Mouse (Mus musculus): Measurements from ENCODE around the gene Pole3.

Gene Pole3

DNA sequence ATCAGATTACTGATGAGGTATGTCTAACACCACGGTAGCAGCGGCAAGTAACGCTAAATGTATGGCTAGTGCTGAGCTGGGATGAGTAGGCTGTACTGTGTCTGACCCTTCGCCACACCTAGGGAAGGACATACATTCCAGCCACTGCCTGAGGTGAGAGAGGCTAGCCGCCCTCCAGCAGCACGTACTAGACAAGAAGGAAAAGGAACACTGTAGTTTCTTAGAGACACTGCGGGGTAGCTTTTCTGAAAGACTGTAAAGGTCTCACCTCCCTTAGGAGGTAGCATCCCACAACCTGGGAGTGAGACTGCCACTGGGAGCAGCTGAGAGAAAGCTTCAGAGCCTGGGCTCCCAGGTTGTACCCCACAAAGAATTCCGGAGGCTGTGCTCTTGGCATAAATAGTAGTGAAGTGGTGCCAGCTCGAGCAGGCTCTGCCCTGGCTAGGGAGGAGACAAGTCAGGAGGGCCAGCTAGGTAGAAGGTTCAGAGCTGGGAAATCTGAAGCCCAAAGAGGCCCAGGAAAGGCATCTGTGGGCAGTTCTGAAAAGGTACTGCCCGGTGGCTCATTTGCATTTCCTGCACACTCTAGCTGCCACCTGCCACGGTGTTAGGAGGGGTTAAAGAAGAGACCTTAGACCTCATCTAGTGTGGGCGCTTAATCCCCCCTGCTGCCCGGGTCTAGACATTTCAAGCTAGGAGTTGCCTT is 6.3 kb downstream of the Pole3 start:
- DNase-seq (ENCODE audit: low spot score in 2 of 2): no peak

DNA sequence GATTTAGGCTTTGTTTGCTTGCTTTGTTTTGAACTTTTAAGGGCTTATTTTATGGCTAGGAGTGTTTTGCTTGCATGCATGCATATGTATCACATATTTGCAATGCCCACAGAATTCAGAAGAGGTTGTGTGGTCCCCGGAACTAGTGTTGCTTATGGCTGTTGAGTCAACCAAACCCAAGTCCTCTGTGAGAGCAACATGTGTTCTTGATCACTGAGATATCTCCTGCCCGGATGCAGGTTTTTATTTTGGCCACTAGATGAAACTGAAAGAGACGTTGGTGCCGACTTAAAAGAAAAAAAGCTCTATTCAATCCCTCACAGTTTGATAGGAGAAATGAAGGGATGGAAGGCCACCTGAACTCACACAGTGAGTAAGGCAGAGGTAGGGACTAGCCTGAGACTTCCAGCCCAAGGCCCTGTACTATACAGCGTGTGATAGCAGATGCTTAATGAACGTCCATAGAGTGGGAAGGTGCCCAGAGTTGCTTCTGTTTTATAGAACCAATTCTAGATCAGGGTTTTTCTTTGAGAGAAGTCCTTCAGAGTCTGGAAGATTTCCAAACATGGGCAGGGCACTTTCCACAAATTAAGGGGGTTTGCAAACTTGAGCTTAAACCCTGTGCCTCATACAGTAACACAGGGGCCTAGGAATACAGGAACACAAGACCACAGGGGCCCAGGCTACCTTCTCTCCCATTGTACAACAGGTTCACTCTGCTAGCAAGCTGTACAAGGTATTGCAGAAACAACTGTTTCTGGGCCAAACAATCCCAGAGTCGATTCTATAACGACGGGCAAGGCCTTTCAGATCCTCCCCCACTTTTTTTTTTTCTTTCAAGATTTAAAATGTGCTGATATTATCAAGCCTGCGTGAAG is 7.1 kb downstream of the Pole3 start:
- no peak for DNase-seq (ENCODE audit: low spot score in 2 of 2)

DNA sequence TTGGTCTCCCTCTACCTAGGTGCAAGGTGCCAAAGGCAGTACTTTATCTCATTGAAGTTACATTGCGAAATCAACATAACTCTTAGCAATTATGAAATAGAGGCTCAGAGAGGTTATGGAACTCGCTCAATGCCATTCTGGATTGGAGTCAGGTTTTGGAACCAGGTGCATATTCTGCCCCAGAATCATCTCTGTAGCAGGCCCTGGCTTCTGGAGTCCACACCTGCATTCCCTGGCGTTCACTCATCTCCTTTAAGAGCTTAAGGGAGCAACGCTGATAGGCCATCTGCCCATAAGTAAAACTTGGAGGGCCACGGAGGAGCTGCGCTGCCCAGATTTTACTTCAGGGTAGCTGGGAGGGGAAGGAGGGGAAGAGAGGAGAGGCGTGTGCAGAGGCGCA is 7.8 kb downstream of the Pole3 start:
- DNase-seq (ENCODE audit: low spot score in 2 of 2): no peak

DNA sequence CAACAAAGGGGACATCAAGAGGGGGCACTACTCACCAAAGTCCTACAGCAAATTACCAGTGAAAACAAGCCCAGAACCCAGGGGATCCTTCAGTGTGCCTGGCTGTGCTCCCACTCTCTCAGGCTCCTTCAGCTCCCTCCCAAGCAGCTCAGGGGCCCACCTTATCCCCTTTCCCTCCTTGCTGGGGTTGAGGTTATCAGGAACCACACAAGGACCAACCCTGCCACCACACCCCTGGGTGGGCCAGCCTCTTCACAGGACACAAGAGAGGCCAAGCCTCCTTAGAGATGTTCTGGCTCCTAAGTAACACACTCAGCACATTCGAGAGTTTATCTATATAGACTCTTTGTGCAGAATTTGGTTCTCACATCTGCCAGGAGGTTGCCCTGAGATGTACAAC is 8.3 kb downstream of the Pole3 start:
- peak; percentile 58 to 59 for DNase-seq (ENCODE audit: low spot score in 2 of 2)

DNA sequence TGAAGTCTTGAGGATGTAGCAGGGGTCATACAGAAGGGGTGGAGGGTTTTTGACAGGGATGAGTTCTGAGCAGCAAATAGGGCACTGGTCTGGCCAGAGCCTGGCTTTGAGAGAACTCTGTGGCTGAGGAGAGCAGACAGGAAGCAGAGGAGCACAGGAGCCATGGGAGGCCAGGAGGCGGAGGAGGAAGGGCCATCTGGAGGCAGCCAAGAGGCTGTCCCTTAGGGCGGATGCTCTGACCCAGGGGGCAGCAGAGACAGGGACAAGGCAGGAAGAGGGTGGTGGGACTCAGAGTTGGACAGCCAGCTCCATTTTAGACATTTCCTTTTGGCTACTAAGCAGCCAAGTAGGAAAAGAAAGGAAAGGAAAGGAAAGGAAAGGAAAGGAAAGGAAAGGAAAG is 8.8 kb downstream of the Pole3 start:
- DNase-seq (ENCODE audit: low spot score in 2 of 2): no peak

DNA sequence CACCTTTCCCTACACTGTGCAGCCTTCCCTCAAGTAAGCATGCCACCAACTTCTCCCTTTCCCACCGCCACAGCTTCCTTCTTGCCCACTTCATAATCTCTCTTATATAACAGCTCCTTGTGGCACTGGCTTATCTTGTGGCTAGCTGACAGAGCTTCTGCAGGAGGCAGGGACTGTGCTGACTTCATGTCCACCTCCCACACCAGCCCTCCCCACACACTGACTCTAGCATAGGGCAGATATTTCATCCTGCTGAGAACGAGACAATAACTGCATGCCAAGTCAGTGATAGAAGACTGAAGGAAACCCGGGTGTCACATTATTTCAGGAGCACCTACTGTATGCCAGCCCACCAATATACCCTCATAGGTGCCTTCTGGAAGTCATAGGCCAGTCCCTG is 9.4 kb downstream of the Pole3 start:
- DNase-seq (ENCODE audit: low spot score in 2 of 2): no peak

DNA sequence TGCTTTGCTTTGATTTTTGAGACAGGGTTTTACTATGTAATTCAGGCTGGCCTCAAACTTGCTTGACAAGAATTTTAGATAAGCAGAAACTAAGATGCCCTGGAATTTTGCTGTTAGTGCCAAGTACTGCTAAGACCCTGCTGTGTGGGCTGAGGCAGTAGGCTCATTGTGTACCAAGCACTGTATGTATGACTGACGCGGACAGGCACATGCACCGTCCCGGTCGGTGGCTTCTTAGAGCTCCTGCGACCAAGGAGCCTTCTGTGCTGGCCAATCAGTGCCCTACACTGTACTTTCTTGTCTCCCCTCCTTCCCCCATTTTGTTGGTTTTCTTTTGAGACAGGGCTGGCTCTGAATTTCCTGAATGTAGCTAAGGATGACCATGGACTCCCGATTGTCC is 9.9 kb downstream of the Pole3 start:
- no peak for DNase-seq (ENCODE audit: low spot score in 2 of 2)

DNA sequence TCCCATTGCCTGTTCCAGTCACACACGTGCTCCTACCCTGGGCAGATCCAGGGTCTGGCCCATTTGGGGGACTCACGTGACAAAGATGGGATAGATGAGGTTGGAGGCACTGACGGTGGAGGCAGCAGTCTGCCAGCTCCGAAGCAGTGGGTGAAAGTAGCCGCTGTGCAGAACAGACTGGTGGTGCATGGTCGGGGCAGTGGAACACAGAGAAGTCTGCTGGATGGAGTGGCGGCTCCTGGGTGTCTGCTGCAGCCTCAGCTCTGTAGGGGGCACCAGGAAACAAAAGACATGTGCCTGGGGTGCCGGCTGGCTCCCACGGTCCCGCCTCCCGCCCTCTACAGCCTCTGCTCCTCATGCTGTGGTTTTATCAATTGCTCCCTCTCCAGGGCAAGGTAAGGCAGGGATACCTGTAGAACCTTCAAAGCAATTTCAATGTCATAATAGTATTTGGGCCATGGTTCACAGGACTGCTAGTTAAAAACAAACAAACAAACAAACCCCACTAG is 10.8 kb downstream of the Pole3 start:
- no peak for DNase-seq (ENCODE audit: low spot score in 2 of 2)

DNA sequence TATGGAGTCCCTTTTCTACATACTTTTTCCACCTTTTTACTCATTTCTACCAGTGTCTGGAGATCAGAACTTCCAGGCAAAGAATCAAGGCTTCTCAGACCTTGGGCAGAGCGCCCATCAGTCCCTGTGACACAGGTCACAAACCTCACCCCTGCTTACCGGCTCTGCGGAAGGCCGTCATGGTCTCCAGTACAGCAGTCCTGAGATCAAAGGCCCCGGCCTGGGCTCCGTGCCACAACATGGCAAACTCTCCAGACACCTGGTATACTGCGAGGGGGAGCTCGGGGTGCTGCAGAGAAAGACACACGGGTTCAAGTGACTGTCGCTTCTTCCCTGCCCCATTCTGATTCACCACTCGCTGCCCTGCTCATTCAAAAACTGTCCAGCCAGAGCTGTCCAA is 14.9 kb downstream of the Pole3 start:
- DNase-seq (ENCODE audit: low spot score in 2 of 2): no peak

DNA sequence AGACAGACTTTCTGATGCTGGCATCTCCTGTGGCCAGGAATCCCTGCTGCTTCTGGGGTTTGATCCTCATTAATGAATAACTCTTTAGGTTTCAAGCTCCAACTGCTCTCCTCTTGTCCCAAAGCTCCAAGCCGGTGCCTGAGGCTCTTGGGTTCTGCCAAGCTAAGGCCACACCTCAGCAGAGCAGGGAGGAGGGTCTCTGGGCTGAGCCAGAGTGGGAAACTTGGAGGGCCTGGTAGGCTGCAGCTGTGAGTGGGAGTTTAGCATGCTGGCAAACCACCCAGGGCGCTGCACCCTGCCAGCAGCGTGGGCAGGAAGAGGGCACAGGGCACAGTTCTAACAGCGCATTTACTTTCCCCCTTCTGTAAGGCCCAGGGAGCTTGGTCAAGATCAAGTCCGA is 16.0 kb downstream of the Pole3 start:
- no peak for DNase-seq (ENCODE audit: low spot score in 2 of 2)

DNA sequence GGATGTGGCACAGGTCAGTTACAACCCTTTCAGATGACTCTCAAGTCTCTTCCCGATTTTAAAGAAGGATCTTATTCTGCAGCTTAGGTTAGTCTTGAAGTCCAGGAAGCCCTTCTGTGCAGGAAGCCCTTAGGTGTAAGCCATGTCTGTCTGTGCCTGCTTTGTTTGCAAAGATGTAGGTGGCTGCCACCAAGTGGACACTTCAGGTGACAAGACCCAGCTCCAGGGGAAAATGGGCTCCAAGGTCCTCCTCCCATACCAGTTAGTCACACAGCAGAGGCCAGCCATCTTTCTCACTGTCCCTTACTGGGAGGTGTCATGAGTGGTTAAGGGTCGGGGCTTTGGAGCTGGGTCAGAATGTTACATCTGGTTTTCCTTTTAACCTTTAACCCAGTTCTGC is 18.1 kb downstream of the Pole3 start:
- no peak for DNase-seq (ENCODE audit: low spot score in 2 of 2)

DNA sequence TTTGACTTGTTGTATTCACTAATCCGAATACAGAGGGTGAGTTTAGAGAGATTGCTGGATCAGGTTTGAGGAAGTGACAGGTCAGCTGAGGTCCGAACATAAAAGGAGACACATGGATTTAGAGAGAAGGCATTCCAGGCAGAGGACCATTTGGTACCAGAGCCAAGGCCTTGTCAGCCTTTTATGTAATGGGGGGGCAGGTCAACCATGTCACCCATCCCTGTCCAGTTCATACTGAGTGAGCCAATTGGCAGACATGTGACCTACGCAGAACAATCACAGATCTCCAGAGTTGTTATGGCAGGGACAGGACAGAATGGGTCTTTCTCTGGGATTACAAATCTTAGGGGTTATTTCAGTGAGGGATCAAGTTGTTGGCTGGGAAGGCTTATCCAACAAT is 18.9 kb downstream of the Pole3 start:
- DNase-seq (ENCODE audit: low spot score in 2 of 2): no peak

DNA sequence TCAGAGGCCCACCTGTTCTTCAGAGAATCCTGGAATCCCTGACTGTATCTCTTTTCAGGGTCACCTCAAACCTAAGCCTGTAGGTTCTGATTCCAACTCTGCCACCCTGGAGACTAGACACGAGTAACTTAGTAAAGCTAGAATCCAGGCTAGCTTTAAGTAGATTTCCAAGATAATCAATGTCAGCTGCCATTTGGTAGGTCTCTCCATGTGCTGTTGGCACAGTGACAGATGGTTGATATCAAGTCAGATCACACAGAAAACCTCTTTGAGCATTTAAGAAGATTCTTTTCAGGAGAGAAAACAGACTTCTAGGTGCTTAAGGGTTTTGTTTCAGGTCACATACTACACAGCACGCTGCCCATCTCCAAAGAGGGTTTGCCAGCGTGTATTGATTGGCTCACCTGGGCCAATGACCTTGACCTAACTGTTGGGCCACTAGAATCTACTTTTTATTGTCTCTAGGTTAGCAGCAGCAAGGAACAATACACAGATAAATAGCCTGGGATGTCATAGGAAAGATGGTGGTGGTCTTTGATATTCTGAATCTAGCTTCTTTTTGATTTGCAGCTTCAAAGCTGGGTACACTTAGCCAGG is 21.4 kb downstream of the Pole3 start, which contains the start of gene Hdhd3:
Hdhd3 (minus strand) TSS at position 94 of the 597 bp plus-strand sequence.
- no peak for DNase-seq (ENCODE audit: low spot score in 2 of 2)

DNA sequence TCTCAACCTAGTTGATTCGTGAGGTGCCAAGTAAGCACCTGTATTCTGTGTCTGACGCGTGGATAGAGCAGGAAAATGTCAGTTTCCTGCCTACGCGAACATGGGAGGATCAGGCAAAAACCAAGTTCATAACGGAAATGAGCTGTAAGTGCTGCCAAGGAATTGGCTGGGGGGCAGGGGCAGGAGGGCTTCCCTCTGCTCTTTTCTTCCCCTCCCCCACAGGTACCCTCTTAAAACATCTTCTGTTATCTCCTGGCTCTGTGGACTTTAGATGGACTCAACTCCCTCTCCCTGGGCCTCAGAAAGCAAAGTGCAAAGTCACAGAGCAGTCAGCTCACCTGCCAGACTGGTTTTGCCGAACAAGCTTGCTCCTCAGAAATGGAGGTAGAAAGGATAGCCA is 21.9 kb downstream of the Pole3 start:
- no peak for DNase-seq (ENCODE audit: low spot score in 2 of 2)

DNA sequence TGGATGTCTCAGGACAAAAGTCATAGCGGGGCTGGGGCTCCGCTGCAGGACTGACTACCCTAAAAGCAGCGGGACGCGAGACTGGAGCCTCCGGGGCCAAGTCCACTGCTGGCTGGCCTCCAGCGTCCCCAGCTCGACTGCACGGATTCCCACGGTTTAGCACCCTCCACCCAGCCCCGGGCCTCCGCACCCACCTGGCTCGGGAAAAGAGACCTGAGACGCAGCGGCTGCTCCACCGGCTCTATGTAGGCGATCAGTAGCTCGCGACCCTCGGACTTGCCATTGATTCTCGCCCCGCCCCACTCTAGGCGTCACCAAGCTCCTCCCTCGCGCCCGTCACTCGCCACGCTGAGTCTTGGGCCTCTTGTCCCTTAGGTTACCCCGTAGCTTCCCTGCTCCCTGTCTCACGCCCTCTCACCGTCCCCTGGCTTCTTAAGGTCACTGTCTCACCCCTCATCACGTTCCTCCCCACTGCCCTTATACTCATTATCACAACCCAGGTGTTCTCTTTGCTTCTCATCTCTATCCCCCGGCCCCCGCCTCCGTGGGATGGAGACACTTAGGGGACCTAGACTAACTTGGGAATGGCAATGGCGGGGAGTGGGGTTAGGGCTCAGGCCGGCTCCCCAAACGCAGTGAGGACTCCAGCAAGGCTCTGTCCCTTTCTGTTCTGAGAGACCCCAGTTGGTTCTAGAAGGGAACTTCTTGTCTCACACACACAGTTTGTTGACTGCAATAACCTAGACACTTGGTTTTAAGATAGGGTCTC is 22.7 kb downstream of the Pole3 start:
- DNase-seq (ENCODE audit: low spot score in 2 of 2): peak; percentile 72 to 78

DNA sequence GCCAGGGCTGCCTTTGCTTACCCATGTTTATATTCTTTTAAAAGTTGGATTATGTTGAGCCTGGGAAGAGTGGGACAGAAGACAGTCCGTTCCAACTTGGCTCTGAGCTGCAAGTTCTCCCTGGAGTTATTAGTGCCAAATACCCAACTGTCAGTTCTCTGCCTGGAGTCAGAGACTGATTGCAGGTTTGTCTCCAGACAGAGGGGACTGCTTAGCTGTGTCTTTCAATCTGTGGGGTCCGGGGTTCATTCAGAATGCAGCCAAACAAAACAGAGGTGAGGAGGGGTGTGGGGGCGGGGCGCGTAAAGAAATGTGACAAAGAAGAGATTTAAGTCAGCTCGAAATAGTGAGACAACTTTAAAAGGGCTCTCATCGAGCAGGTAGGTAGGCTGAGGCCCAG is 23.3 kb downstream of the Pole3 start:
- DNase-seq (ENCODE audit: low spot score in 2 of 2): no peak

DNA sequence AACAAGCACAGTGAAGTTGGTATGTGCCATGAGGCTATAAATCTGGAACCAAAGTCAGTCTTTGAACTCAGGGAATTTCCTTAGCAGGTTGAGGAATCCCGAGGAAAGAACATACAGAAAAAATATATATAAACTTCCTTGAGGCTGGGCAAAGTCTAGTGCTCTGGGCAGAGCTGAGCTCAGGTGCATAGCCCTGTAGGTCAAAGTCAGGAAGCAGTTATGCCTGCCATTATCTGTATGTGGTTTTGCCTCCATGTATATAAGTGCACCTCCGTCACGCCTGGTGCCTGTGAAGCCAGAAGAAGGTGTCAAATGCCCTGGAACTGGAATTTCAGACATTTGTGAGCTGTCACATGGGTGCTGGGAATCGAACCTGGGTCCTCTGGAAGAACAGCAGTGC is 24.1 kb downstream of the Pole3 start:
- no peak for DNase-seq (ENCODE audit: low spot score in 2 of 2)

DNA sequence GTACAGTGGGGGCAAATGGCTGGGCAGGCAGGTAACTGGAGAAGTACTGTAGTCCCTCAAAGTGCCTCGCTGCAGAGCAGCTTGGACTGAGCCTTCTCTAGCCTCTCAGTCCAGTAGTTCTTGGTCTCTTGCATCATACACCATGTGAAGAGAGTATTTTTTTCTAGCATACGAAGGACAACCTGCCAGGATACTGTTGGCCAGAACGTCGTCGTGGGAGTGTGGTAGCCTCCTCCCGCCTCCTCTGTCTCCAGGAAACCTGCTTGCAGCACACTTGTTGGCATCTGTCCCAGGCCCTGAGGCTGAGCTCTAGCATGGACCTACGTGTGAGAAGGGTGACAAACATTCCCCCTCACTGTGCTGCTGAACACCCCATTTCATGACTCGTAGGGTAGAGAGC is 28.1 kb downstream of the Pole3 start:
- DNase-seq (ENCODE audit: low spot score in 2 of 2): no peak

DNA sequence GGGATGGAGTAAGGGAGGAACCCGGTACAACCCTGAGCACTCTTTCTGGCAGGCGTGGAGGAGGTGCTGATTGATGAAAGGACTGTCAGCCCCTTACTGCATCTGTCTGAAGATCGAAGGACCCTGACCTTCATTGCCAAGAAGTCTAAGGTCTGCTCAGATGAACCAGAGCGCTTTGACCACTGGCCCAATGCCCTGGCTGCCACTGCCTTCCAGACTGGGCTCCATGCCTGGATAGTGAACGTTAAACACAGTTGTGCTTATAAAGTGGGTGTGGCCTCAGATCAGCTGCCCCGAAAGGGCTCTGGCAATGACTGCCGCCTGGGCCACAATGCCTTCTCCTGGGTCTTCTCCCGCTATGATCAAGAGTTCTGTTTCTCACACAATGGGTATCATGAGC is 28.9 kb downstream of the Pole3 start:
- DNase-seq (ENCODE audit: low spot score in 2 of 2): no peak

DNA sequence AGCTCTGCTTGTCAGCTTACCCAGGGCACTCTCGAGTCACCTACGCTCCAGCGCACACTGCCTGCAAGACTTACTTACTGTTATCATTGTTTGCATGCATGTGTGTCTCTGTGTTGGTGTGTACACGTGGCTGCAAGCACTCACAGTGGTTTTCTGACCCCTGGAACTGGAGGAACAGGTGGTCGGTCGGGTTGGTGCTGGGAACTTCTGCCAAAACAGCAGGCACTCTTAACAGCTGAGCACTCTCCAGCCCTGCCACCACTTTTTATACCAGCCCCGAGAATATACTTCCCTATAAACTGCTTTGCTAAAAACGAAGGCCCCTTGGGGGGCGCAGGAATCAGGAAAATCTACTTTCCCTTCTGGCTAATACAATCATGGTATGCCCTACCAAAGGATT is 30.6 kb downstream of the Pole3 start:
- DNase-seq (ENCODE audit: low spot score in 2 of 2): no peak

DNA sequence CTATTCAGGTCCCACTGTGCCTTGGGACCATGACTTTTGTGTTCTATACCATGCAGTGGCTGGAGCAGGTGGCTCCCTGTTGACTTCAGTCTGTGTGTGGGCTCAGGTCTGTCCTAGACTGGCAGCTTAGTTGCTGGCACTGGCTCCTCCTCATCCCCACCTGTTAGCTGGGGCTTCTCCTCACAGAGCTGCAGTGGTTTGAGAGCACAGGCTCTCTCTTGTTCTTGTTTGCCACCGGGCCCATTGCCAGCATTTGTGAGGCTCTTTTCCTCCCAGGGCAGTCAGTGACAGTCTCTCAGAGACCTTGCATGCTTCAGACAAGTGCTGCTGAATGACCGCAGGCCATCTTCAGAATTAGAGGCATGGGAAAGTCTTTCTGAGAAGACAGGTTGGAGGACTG is 32.2 kb downstream of the Pole3 start:
- DNase-seq (ENCODE audit: low spot score in 2 of 2): no peak

DNA sequence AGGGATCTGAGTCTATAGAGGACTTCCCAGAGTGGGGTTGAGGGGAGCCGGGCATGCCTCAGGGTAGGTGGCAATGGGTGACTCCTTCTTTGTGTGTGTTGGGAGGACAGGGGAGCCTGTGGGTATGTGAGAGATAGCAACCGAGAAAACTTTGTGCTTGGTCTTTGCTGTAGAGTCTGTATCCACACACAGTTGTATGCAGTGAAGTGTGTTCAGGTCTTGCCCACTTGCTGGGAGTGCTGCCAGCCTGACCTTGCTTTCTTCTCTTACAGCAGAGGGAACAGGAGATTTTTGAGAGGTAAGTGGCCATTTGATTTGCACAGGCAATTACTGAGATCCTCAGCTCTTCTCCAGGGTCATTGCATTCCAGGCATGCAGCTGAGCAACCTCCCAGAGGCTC is 37.0 kb downstream of the Pole3 start:
- no peak for DNase-seq (ENCODE audit: low spot score in 2 of 2)

All from spleen, postnatal 14 days (tissue).